Mouse (Mus musculus) megakaryocyte progenitor cell, adult 5-6 weeks (primary cell): ENCODE measurements around the gene Tmprss4. TPM values are rescaled to one million over a fixed set of nuclear protein-coding genes. Genes with fewer than 3 reads are reported as not detected.

Experiments
- ATAC-seq: replicated peaks from 2 replicates; pipeline ENCODE4 v1.8.0; 2016; ENCODE audit warnings: mild to moderate bottlenecking, moderate TSS enrichment, inconsistent platforms; ENCODE audit not compliant: poor library complexity
- total RNA-seq, 2 experiments: library from RNA; stranded (forward) in 1 of 2; stranded (reverse) in 1 of 2; fragments of 157-497, 149-512 nt in 1 of 2; fragments of 200-1000 nt in 1 of 2; gene quantifications; 2 replicates each; pipeline versions ENCODE4 v1.2.3 to v1.2.4; 2015 to 2017

The Tmprss4 gene
- total RNA-seq (2015) (0.05 TPM in 1 of 2 replicates, not detected in the other), total RNA-seq (2017) (0.41 TPM in 1 of 2 replicates, not detected in the other)

DNA sequence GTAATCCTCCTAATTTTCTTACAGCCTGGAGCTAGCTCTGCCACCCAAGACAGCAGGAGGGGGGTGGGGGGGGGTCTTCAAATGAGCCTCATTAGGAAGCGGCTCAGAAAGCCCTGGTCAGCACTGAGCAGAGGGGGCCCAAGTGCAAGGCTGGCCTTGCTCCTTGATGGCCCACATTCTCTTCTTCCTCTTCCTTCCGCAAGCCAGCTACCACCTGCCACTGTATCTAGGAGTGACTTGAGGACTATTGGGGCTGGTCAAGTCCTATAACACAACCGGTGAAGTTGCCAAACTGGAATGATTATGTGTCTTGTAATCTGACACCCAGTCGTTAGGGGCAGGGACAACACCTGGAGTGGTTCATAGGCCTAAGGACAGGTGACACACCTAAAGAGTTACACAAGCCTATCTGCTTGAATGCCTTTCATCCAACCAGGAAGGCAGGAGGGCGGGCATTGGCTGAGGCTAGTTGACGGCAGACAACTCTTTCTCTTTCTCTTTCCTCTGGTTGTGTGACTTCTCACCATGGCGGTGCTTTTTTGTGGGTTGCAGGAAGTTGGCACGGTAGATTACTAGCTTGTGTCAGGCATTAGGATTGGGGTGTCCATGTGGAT lies at the start of gene Tmprss4:
Tmprss4 (minus strand) TSS at position 296 of the 614 bp plus-strand sequence.
- ATAC-seq = no peak

DNA sequence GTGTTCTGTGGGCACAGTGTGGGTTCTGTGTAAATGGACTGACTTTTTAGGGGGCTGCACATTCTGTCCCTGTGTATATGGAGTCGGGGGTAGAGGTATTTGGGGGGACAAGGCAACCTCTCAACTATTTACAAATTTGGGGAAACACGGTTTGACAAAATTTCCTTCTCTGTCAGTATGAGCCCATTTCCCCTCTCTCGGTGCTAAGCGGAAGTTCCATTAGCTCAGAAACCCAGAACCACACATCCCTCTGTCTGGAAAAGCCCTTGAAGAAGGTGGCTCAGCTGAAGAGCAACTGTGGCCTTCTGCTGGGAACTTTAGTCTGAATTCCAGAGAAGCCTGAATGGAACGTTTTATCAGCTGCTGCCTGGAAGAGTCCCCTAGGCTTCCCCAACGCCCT lies 48.5 kb upstream of the Tmprss4 start:
- 0 out of 2 replicates have a peak, but pooled peaks have one; percentile 14 for ATAC-seq

DNA sequence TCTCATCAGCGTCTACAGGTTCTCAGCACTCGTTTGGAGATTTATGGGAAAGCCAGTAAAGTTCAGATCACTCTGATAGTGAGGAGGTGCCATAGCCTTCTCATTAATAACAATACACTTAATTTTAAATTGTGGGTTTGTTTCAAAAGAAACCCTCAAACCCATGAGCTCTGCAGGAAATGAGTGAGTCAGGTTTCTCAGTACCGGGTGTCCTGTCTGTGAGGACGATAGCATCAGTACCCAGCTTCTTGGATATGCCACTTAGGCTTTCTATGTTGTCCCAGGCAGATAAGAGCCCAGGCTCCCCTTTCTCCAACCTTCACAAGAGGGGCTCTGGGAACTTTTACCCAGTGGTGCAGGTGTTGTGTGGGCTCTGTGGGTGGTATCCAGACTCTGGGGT lies 48.1 kb upstream of the Tmprss4 start:
- no peak for ATAC-seq

DNA sequence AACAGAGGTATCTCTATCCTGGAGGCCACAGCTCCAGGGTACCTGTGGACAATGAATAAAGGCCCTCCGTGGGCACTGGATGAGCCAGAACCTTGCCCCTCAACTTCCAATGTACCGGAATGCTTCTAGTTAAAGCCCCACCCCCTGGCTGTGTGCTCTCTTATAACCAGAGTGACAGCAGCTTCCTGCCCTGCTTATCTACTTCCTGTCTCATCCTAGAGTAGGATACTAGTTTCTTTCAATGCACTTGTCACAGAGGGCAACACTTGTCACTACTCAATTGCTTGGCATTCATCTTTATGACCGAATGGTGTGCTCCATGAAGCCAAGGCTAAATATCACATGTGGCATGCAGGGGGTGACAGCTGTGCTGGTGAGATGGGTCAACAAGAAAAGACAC lies 47.4 kb upstream of the Tmprss4 start:
- ATAC-seq = peak; percentile 53

DNA sequence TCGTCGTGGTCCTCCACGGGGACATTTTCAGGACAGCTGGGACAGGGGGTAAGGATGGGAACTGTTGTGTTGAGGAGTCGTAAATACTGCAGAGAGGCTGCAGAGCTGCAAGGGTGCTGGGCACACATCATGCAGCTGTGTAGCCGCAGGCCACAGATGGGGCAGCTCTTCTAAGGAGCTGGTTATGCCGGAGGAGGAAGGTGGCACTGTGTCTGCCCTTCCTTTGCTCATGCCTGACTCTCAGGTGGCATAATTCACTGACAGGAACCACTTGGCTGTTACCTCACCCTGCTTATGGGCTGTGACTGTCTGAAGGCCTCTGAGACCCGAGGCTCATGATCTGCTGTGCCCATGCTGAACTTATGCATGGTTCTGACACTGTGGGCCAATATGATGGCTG lies 46.4 kb upstream of the Tmprss4 start:
- no peak for ATAC-seq

DNA sequence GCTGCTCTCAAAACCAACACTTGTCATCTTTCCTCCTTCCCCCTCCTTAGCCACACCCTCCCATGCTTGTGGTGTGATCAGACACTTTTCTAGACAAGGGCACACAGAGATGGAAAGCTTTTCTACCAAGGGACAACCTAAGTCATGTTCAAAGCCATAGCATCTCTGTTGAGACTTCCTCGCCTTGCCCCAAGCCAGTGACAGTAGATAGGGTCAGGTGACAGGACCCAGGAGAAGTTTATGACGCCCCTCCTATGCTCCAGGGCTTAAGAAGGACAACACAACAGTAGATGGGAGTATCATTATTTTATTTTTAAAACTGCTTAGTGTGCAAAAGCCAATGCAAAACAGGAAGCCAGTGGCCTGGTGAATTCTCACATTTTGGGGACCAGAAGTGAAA lies 43.6 kb upstream of the Tmprss4 start:
- no peak for ATAC-seq

DNA sequence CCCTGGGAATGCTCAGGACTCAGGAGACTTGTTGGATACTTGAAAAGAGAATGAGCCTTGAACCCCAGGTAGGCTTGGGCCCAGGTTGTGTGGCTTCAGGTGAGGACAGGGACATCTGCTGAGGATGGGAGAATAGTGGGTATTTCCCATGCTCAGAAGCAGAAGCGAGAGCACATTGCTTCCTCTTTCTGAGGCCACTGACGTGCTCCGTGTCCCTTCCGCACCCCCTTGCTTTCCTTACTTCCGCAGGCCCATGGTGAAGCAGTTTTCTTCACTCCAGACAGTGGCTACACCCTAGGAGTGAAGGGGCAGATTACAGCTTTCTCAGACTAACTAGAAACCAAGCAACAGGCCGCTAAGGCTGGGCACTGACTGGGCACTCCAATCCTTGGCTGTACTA lies 42.2 kb upstream of the Tmprss4 start:
- peak; percentile 92 for ATAC-seq

DNA sequence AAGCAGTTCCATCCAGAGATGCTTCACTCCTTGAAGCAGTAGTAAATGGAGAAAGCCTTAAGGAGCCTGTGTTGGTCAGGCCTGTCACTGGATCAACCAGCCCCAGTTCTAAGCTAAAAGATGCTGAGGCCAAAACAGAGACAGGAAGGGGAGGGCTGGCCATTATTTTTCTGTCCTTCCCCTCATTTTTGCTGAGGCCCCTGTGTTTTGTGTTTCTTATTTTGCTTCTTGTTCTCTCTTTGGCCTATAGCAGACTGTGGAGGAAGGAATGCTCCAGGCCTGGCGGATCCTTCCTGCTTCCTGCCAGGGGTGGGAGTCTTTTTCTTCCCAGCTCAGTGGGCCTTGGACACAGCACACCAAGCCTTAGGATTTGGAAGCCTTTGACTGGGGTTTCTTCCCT lies 41.5 kb upstream of the Tmprss4 start:
- ATAC-seq = no peak

DNA sequence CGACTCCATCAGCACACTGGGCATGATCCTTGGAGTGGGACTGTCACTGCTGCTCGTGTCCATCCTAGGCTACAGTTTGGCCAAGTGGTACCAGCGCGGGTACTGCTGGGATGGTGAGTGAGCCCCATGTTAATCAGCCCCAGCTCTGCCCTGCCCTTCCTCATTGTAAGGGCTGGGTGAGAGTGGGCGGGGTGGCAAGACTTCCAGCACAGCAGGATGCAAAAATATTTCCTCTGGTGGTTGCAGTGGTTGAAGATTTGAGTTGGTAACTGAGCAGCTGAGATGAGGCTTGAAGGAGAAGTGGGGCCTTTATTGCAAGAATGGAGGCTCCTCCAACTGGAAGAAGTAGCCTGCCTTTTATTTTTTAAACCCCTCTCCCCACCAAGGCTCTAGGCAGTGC lies 37.5 kb upstream of the Tmprss4 start:
- ATAC-seq = peak; percentile 56

DNA sequence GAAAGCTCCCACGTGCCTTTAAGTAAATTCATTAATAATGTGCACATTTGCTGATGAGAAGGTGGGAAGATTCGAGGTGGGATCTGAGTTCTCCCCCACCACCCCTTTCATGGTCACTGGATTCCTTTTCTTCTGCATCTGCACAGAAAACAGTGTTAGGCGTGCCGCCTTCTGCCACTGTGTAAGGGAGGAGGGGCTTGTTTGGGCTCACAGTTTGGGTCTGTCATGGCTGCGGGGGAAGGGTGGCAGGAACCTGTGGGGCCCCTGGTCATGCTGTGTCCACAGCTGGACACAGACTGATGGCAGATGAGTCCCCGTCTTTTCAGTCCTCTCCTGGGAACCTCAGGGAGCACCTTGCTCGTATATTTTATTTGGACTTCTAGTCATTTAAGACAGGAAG lies 32.9 kb upstream of the Tmprss4 start:
- no peak for ATAC-seq

DNA sequence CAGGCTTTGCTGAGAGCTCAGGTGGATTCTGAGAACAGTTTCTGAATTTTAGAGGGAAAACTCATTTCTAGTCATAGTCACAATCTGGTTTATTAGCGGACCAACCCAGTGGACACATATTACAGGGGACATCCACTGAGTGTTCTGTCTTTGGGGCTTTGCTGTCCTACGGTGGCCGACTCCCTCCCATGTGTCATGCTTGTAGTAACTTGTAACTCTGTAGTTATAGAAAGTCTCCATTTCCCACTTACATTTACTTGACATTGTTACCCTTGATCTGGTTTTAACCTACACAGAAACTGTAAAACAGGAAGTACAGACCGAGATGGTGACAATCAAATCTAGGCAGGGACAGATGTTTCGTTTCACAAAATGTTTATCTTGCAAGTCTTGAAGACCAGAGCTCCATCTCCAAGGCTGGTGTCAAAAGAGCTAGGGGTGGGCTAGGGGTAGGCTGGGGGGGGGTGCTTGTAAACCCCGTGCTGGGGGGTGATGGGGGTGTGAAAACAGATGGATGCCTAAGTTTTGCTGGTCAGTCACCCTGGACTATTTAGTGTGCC lies 31.9 kb upstream of the Tmprss4 start:
- peak; percentile 37; the same call in 1 of the 2 replicates for ATAC-seq

DNA sequence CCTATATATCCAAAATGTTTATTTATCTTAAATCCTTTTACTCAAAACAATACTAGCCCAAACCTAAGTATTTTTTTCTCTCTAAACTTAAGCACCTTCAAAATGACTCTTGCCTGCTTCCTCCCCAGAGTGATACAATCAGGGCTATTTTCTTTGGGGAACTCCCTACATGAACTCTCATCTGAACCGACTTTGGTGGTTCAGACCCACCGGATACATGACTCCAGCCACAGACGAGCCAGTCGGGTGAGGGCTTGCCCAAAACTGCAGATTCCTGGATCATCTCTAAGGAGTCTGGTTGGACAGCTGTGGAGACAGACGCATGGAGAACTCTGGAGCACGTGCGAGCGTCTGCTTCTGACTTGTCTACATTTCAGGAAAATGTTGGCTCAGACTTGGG lies 25.5 kb upstream of the Tmprss4 start:
- no peak for ATAC-seq

DNA sequence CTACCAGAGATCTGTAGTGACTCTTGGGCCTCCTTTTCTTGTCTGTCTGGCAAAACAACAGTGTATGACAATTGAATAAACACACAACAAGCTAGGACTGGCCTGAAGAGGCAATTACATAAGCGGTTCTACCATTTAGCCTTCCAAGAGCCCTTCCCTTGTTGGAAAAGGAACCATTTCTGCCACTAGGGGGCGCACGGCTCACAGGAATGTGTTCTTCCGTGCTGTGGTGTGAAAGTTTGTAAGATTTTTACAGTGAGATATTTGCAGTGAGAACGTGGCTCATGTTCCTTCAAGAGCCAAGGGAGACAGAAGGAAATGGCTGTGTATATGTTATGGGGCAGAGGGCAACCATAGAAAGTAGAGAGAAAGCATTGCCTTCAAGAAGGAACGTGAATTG lies 17.7 kb upstream of the Tmprss4 start:
- ATAC-seq = peak; percentile 85

DNA sequence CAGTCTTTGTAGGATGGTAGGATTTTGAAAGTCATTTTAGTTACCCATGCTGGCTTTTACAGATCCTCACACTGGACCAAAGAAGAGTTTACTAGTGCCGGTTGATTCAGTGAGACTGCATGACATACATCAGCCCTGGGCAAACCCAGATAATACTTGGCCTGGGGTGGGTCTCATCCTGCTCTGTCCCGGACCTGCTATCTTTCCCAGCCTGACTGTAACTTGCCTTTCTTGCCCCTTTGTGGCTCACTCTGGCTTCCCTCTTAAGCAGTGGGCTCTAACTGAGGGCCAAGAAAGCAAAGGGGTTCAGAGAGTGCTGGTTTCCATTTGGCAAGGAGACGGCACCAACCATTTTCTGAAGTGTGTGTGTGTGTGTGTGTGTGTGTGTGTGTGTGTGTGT lies 15.8 kb upstream of the Tmprss4 start:
- ATAC-seq = peak; percentile 47

DNA sequence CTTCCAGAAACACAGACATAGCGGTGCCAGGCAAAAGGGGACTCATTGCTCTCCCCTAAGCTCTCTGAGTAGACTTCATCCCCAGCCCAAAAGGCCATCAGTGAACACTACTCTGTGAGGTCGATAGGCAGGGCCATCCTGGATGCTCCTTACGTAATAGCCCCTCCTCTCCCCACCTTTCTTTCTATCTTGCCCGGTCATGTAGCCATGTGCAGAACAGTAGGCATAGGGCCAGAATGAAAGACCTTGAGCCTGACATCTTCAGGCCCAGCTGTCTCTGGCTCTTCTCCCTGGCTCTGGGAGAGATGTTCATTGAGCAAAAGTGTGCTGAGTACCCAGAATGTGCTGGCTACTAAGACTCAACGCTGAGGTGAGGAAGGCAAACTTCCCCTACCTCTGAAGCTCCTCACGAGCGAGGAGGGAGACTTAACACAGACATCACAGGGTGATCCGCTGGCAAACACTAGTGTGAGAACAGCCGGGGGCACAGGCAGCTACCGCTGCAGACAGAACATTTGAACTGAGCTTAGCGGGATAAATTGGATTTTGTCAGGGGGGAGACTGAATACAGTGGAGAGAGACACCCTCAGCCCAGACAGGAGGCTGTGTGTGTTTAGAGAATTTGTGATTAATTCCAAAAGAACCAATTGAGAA lies 11.8 kb upstream of the Tmprss4 start:
- ATAC-seq = no peak

DNA sequence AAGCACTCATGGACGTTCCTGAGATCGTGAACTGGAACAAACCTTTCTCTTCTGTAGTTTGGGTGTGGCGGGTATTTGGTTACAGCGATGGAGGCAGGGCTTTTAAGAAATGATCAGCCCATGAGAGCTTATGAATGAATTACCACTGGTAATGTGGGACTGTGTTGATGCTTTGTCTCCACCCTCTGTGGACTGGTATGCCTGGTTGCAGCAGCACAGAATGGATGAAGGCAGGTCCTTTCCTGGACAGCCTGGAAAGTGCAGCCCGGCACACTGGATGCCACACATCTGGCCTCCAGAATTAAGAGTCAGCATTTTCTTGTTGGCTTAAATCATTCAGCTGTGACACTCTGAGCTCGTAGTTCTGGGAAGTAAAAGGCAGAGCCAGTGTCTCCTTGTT lies 8.1 kb upstream of the Tmprss4 start:
- no peak for ATAC-seq

DNA sequence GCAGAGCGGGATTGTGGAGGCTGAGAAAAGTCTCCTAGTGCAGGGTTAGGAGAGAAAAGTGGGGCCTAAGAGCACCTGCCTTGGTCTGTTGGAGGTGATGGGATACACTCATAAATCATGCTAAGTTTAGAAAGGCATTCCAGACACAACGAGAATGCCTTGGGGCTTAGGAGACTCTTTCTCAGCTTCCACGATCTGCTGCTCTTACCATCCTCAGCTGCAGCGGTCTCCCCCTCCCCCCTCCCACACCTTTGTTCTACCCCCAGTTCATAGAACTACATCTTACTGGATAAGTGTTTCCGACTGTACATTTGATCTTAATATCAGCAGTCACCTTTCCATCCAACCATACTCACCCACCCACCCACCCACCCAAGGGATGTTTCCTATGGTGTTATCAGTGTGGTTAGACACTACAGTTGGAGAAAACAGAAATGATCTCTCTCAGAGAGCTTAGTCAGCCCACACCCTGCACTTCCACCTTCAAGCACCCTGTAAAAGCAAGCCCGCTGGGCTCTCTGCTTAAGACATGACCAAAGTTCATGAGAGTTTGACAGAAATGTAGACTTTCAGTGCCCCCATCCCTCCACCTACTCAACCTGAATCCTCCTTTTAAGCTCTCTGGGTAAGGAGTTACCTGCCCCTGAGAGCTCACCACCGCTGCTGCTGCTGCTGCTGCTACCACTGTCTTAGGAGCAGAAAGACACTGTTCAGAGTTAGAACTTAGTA lies 3.3 kb upstream of the Tmprss4 start:
- ATAC-seq = peak; percentile 46; the same call in 1 of the 2 replicates

DNA sequence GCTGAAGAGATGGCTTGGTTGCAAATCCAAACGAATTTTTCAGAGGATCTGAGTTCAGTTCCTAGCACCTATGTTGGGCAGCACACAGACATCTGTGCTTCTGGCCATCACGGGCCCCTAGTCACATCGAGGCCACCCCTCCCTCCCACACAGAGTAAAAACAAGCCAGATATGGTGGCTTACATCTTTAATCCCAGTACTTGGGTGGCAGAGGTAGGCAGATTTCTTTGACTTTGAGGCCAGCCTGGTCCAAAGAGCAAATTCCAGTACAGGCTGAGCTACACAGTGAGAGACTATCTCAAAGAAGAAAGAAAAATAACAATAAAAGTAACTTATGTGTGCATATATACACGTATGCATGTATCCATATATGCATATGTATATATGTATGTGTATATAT lies 2.2 kb upstream of the Tmprss4 start:
- no peak for ATAC-seq

DNA sequence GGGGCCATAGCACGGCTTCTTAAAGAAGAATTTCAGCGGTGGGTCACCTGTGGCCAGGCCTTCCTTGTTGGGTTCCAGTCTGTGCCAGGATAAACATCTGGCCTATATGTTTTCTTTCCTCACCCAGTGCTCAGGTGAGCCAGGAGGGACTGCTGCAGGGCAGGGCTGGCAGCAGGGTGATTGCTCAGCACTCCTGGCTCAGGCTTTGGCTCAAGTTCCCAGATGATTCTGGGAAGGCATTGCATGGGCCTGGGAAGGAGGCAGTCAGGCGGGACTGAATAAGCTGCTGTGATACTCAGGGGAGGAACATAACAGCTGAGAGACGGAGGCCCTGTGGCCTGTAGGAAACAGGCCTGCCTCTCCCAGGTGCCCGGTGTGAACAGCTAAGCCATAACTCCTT lies 1.3 kb upstream of the Tmprss4 start:
- no peak for ATAC-seq

DNA sequence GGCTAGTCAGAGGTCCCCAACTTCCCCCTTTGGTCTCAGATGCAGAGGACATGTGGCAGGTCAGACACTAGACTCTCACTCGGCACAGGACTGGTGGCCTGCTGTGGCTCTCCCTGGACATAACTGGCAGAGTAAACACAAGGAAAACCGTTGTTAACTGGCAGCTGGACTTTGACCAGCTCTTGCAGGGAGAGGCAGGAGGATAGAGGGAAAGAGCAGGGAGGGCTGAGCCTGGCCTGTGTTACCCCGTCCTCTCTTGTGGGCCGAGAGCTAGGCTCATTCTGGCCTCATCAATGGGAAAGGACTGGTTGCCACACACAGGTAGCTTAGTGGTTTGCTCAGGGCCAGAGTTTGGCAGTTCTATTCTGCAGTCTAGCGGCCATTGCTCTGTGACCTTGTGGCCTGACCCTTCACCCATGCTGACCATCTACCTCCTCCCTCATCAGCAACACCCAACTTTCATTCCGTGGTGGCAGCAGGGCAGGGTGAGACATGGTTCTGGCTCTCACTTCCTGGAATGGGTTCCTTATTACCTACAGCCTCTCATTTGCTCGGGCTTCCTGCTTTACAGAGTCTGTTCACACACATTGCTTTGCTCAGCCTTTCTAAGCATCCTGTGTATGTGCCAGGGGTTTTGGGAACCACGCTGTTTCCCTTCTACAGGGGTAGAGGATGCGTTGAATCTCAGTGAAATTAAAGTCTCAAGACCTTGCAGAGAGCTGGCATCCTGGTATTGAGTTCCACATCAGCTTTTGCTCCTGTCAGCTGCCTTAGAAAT lies 1.7 kb downstream of the Tmprss4 start:
- no peak; the same call in 1 of the 2 replicates for ATAC-seq
